Mouse (Mus musculus) limb, embryonic 14.5 days (tissue): Measurements from ENCODE around the gene Pfdn2. TPM values are rescaled to one million over a fixed set of nuclear protein-coding genes. Genes with fewer than 3 reads are reported as not detected.
A peak's percentile ranks its signal among the peaks of the same experiment; 100 is the strongest.

Experiments used
- ATAC-seq: fragments of 200-750 bp; cut with Nextera tagmentation; 2 replicates; pipeline ENCODE4 v1.8.0; 2017; ENCODE audit warnings: low read depth, moderate number of reproducible peaks, moderate TSS enrichment; ENCODE audit not compliant: low FRiP score
- DNase-seq: peaks from one replicate; pipeline ENCODE4 v3.0.0-alpha.2; 2015; ENCODE audit warnings: low spot score
- H3K27ac ChIP-seq: fragments of 300-500 bp; sonication (generic); replicated peaks from 2 replicates; pipeline ENCODE4 v1.5.1; 2014; ENCODE audit warnings: low read depth, mild to moderate bottlenecking, low read length, moderate library complexity, mixed read lengths
- H3K27me3 ChIP-seq: fragments of 300-500 bp; sonication (generic); 2 replicates; pipeline ENCODE4 v1.6.1; 2014; ENCODE audit warnings: low read length, mixed read lengths; ENCODE audit not compliant: control insufficient read depth, insufficient read depth
- H3K36me3 ChIP-seq: fragments of 300-500 bp; sonication (generic); 2 replicates; pipeline ENCODE4 v1.6.1; 2014; ENCODE audit warnings: mild to moderate bottlenecking, low read length, moderate library complexity, mixed read lengths; ENCODE audit not compliant: control insufficient read depth, insufficient read depth
- H3K4me1 ChIP-seq: fragments of 300-500 bp; sonication (generic); 2 replicates; pipeline ENCODE4 v1.6.1; 2014; ENCODE audit warnings: antibody characterized with exemption, low read length, mixed read lengths; ENCODE audit not compliant: control insufficient read depth, insufficient read depth
- H3K4me2 ChIP-seq: fragments of 300-500 bp; sonication (generic); replicated peaks from 2 replicates; pipeline ENCODE4 v1.6.1; 2014; ENCODE audit warnings: low read depth, mild to moderate bottlenecking, low read length, moderate library complexity; ENCODE audit not compliant: severe bottlenecking
- H3K4me3 ChIP-seq: fragments of 300-500 bp; sonication (generic); replicated peaks from 2 replicates; pipeline ENCODE4 v1.5.1; 2014; ENCODE audit warnings: low read length
- H3K9ac ChIP-seq: fragments of 300-500 bp; sonication (generic); 2 replicates; pipeline ENCODE4 v1.6.1; 2014; ENCODE audit warnings: mild to moderate bottlenecking, low read depth, low read length, moderate library complexity; ENCODE audit not compliant: severe bottlenecking
- H3K9me3 ChIP-seq: fragments of 300-500 bp; sonication (generic); 2 replicates; pipeline ENCODE4 v1.6.1; 2016; ENCODE audit warnings: low read length; ENCODE audit not compliant: control insufficient read depth
- POLR2A ChIP-seq: fragments of 200-500 bp; IDR thresholded peaks from 2 replicates; pipeline ENCODE4 v1.8.0; 2012; ENCODE audit warnings: inconsistent platforms, mild to moderate bottlenecking, moderate library complexity, borderline replicate concordance; ENCODE audit not compliant: insufficient read depth, insufficient read length; ENCODE audit errors: extremely low read depth
- WGBS: fragments of 180-500 bp; shearing (Covaris S2); extraction: QIAGEN DNeasy Blood & Tissue Kit; methylation state at CpG from one replicate; pipeline ENCODE4 v1.1.7; 2014; 5-methylcytosine and 5-hydroxymethylcytosine counted together
- polyA plus RNA-seq, 2 experiments: library from polyadenylated mRNA; depleted of rRNA in 1 of 2; stranded (reverse) in 1 of 2; unstranded in 1 of 2; fragments of >200 nt; fragmentation: Nextera tagmentation in 1 of 2; extraction: Ambion mirVana in 1 of 2; gene quantifications; 2 replicates each; pipeline versions ENCODE4 v1.2.1 to v1.2.3; 2012 to 2014

Pfdn2 gene
- polyA plus RNA-seq, 2 experiments: 43.0 to 82.5 TPM

DNA sequence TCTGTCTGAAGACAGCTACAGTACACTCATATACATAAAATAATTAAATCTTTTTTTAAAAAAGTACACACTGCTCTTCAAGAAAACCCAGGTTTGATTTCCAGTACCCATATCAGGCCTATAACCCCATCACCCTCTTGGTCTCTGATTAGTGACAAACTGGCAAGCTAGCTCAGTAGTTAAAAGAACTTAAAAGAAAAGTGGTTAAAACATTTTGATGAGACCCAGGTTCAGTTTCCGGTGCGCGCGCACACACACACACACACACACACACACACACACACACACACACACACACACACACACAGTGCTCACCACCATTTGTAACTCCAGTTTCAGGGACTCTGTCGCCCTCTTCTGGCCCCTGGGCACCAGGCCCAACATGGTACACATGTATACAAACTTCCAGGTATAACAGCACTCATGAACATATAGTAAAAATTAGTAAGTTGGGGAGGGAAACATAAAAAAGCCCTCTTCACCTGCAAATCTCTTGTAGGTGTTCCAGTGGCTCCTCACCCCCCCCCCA, 10.4 kb downstream of the Pfdn2 start:
- H3K27me3 ChIP-seq: no peaks in the 10 kb centered on the region
- H3K36me3 ChIP-seq: peaks cover 26% of the 10 kb centered on the region
- ATAC-seq: no peak
- H3K9me3 ChIP-seq: no peaks in the 10 kb centered on the region
- 85% methylated on average over 5 of the region's 5 CpGs for WGBS
- no peak overlapping the region for H3K4me2 ChIP-seq
- no peak overlapping the region for H3K9ac ChIP-seq
- TF ChIP-seq POLR2A: no peak
- H3K27ac ChIP-seq: no peak overlapping the region
- DNase-seq: no peak
- no peak overlapping the region for H3K4me3 ChIP-seq
- peaks cover 6% of the 10 kb centered on the region; the same call in 1 of the 2 replicates for H3K4me1 ChIP-seq

DNA sequence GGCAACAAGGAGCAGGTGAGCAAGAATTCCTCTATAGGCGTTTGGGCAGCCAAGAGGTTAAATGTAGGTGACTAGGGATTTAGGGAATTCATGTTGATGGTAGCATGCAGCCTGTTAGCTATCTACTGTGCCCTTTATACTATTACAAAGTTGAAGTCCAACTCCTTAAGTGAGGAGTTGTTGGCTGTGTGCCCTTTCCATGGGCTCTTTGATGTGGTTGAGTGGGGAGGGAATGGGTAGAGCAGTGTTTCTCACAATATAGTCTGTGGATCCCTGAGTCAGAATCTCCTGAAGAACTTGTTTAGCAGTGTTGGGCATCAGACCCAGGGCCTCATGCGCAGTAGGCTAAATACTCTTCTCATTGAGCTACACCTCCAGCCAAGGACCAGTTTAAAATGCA, 11.3 kb downstream of the Pfdn2 start:
- Histone ChIP-seq H3K4me2 (no peak overlapping the region), H3K9ac (no peak overlapping the region), H3K27me3 (no peaks in the 10 kb centered on the region), H3K4me1 (peaks cover 12% of the 10 kb centered on the region; the same call in 1 of the 2 replicates), H3K9me3 (no peaks in the 10 kb centered on the region), H3K36me3 (peaks cover 26% of the 10 kb centered on the region), H3K27ac (no peak overlapping the region), H3K4me3 (no peak overlapping the region)
- no peak for DNase-seq
- no peak for ATAC-seq
- 86% methylated on average over 2 of the region's 2 CpGs for WGBS
- no peak for TF ChIP-seq POLR2A

DNA sequence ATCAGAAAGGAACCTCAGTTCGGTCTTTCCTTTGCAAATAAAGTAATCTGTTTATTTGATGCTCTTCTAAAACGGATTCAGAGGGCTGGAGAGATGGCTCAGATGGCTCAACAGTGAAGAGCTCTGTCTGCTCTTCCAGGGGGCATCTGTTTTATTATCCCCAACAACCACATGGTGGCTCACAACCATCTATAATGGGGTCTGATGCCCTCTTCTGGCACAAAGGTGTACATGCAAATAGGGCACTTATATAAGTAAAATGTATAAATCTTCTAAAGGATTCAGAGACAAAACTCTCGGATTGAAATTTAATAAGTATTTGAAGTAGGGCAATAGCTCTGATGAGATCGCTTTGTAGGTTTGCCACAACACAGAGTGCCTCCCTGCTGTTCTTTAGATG, 13.0 kb downstream of the Pfdn2 start:
- no peak overlapping the region for H3K27ac ChIP-seq
- H3K36me3 ChIP-seq: peaks cover 26% of the 10 kb centered on the region
- H3K9me3 ChIP-seq: no peaks in the 10 kb centered on the region
- WGBS: 78% methylated on average over 4 of the region's 4 CpGs
- ATAC-seq (no peak), DNase-seq (peak; percentile 42)
- no peak overlapping the region for H3K4me3 ChIP-seq
- peaks cover 13% of the 10 kb centered on the region; the same call in 1 of the 2 replicates for H3K4me1 ChIP-seq
- no peaks in the 10 kb centered on the region for H3K27me3 ChIP-seq
- H3K9ac ChIP-seq: no peak overlapping the region
- no peak overlapping the region for H3K4me2 ChIP-seq
- no peak for TF ChIP-seq POLR2A

DNA sequence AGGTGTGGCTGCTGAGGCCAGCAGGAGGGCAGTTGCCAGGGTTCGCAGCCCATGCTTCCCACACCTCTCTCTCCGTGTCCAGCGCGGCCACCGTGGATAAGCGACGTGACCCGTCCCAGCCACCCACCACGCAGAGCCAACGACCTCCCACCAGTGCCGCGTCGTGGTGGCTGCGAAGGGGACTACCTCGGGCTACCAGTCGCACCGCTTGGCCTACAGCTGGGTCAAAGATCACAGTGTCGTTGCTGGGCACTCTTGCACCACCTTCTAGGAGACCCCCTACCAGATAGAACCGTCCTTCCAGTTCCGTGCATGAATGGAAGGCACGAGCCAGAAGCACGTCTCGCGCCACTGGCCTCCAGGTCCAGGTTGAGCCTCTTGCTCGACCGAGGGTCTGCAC, 14.8 kb downstream of the Pfdn2 start:
- Histone ChIP-seq H3K9ac (peak overlapping the region; percentile 58), H3K4me2 (peak overlapping the region; percentile 91), H3K27me3 (no peaks in the 10 kb centered on the region), H3K4me1 (peaks cover 13% of the 10 kb centered on the region; the same call in 1 of the 2 replicates), H3K9me3 (no peaks in the 10 kb centered on the region), H3K4me3 (peak overlapping the region; percentile 54), H3K36me3 (peaks cover 26% of the 10 kb centered on the region), H3K27ac (peak overlapping the region; percentile 33; the same call in 1 of the 2 replicates)
- WGBS: under 1% methylated on average over 25 of the region's 26 CpGs
- 0 out of 2 replicates have a peak, but pooled peaks have one; percentile 2 for ATAC-seq
- no peak for TF ChIP-seq POLR2A
- no peak for DNase-seq

DNA sequence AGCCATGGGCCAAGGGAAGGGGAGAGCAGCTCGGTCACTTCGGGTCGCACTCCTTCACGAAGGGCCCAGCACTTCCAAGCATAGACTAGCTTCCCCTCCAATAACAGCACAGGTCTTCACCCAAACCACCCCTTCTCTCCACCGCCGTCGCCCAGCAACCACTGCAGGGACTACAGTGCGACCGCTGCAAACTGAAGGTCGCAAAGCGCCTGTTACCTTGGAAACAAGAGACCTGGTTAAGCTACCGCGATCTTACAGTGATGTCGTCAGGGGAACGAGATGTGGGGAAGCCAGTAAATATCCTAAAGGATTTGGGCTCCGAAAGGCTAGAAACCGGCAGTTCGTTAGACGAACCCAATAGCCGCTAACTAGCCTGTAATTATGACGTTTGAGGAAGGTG, 15.2 kb downstream of the Pfdn2 start, which contains the start of gene Klhdc9:
Gene Klhdc9 (minus strand): TSS at position 143 of the 400 bp plus-strand sequence.
- peak within 1 kb of the TSS; percentile 58 for H3K9ac ChIP-seq
- peak; percentile 97 for DNase-seq
- H3K27ac ChIP-seq: peak within 1 kb of the TSS; percentile 77
- peak within 1 kb of the TSS; percentile 54 for H3K4me3 ChIP-seq
- TF ChIP-seq POLR2A: no peak; the same call in 1 of the 2 replicates
- peaks cover 26% of the 10 kb centered on the region for H3K36me3 ChIP-seq
- ATAC-seq: peak; percentile 93
- peaks cover 13% of the 10 kb centered on the region; the same call in 1 of the 2 replicates for H3K4me1 ChIP-seq
- peak within 1 kb of the TSS; percentile 91 for H3K4me2 ChIP-seq
- WGBS: under 1% methylated on average over 18 of the region's 21 CpGs
- H3K27me3 ChIP-seq: no peaks in the 10 kb centered on the region
- H3K9me3 ChIP-seq: no peaks in the 10 kb centered on the region
